Mouse (Mus musculus) c-Kit-positive CD71-positive TER-119-positive erythroid progenitor cells, embryonic 14.5 days (primary cell): ENCODE results near the gene Fancc.

Experiments
- DNase-seq: peaks from one replicate; pipeline ENCODE4 v3.0.0-alpha.2; 2013; ENCODE audit warnings: low spot score

Fancc gene

GRCm38 (mm10) chr13:63421225-63421624 is 75.9 kb downstream of the Fancc start:
- no peak for DNase-seq

- no peak for DNase-seq
Observed at GRCm38 (mm10) chr13:63418148-63418547, 78.9 kb downstream of the Fancc start.

GRCm38 (mm10) chr13:63416824-63417223 is 80.3 kb downstream of the Fancc start:
- no peak for DNase-seq

GRCm38 (mm10) chr13:63412662-63413061 is 84.4 kb downstream of the Fancc start:
- DNase-seq, result no peak

- no peak for DNase-seq
Observed at GRCm38 (mm10) chr13:63411310-63412022, 85.6 kb downstream of the Fancc start.

GRCm38 (mm10) chr13:63410578-63411298 is 86.3 kb downstream of the Fancc start:
- DNase-seq, result peak; percentile 72

GRCm38 (mm10) chr13:63405151-63405550 is 91.9 kb downstream of the Fancc start:
- DNase-seq, result no peak

GRCm38 (mm10) chr13:63404657-63405056 is 92.4 kb downstream of the Fancc start:
- no peak for DNase-seq

GRCm38 (mm10) chr13:63402823-63403222 is 94.3 kb downstream of the Fancc start:
- no peak for DNase-seq

- DNase-seq, result no peak
Observed at GRCm38 (mm10) chr13:63400069-63400468, 97.0 kb downstream of the Fancc start.

- no peak for DNase-seq
Observed at GRCm38 (mm10) chr13:63397420-63397819, 99.7 kb downstream of the Fancc start.

- no peak for DNase-seq
Observed at GRCm38 (mm10) chr13:63394304-63395063, 102.6 kb downstream of the Fancc start.

GRCm38 (mm10) chr13:63385234-63385633 is 111.8 kb downstream of the Fancc start:
- DNase-seq, result no peak

- no peak for DNase-seq
Observed at GRCm38 (mm10) chr13:63384775-63385174, 112.3 kb downstream of the Fancc start.

GRCm38 (mm10) chr13:63382206-63382605 is 114.9 kb downstream of the Fancc start:
- no peak for DNase-seq

- no peak for DNase-seq
Observed at GRCm38 (mm10) chr13:63373460-63374166, 123.5 kb downstream of the Fancc start.

GRCm38 (mm10) chr13:63361755-63362154 is 135.3 kb downstream of the Fancc start:
- DNase-seq, result no peak

GRCm38 (mm10) chr13:63360111-63360885 is 136.8 kb downstream of the Fancc start:
- DNase-seq, result no peak

GRCm38 (mm10) chr13:63359393-63359792 is 137.7 kb downstream of the Fancc start:
- DNase-seq, result no peak

GRCm38 (mm10) chr13:63356558-63356957 is 140.5 kb downstream of the Fancc start:
- DNase-seq, result peak; percentile 62

GRCm38 (mm10) chr13:63356101-63356500 is 141.0 kb downstream of the Fancc start:
- DNase-seq, result no peak
